Mouse (Mus musculus) adrenal gland, adult 18-20 months (tissue): ENCODE measurements at regions not wholly inside any gene's neighbourhood (a gene's known extent, or its start where the extent isn't known, plus 50 kb on each side); places are given as distances from the start of the nearest gene placed in this dataset.

Experiments used
- DNase-seq, 2 experiments: peaks; one replicate each; pipeline ENCODE4 v3.0.0; 2021 to 2022; ENCODE audit warnings: low spot score in 2 of 2

- DNase-seq: no peak
Measured at GRCm38 (mm10) chr10:102712263-102712662, 200.2 kb downstream of the Rassf9 start.

- DNase-seq: no peak
Measured at GRCm38 (mm10) chr10:102705848-102706247, 193.8 kb downstream of the Rassf9 start.

- DNase-seq: no peak
Measured at GRCm38 (mm10) chr10:102694810-102695209, 182.8 kb downstream of the Rassf9 start.

- no peak for DNase-seq
Measured at GRCm38 (mm10) chr10:102689966-102690365, 177.9 kb downstream of the Rassf9 start.

- DNase-seq: no peak
Measured at GRCm38 (mm10) chr10:102686667-102687397, 174.8 kb downstream of the Rassf9 start.

GRCm38 (mm10) chr10:102685833-102686434, 173.9 kb downstream of the Rassf9 start:
- DNase-seq: no peak

- no peak for DNase-seq
Measured at GRCm38 (mm10) chr10:102667359-102667758, 155.3 kb downstream of the Rassf9 start.

- no peak for DNase-seq
Measured at GRCm38 (mm10) chr10:102659683-102660082, 147.7 kb downstream of the Rassf9 start.

- no peak for DNase-seq
Measured at GRCm38 (mm10) chr10:102636507-102636906, 124.5 kb downstream of the Rassf9 start.

- DNase-seq: no peak
Measured at GRCm38 (mm10) chr10:102633438-102633837, 121.4 kb downstream of the Rassf9 start.

GRCm38 (mm10) chr10:102628609-102629008, 116.6 kb downstream of the Rassf9 start:
- DNase-seq: no peak

- DNase-seq: no peak
Measured at GRCm38 (mm10) chr10:102623895-102624294, 111.9 kb downstream of the Rassf9 start.

- no peak for DNase-seq
Measured at GRCm38 (mm10) chr10:102622583-102623008, 110.6 kb downstream of the Rassf9 start.

GRCm38 (mm10) chr10:102618711-102619110, 106.7 kb downstream of the Rassf9 start:
- DNase-seq: no peak

- no peak for DNase-seq
Measured at GRCm38 (mm10) chr10:102615962-102616595, 104.1 kb downstream of the Rassf9 start.
